Mouse (Mus musculus): ENCODE measurements around the gene Zfp622. TPM values are rescaled to one million over a fixed set of nuclear protein-coding genes. Genes with fewer than 3 reads are reported as not detected.

Gene Zfp622
- polyA plus RNA-seq, 1 experiment from 2014 or later, result 38.8 TPM

- Histone ChIP-seq H3K4me3 (no peak overlapping the region), H3K9ac (no peak overlapping the region), H3K27me3 (no peaks in the 10 kb centered on the region), H3K27ac (replicated peaks) (no peak overlapping the region), H3K4me2 (no peak overlapping the region), H3K9me3 (no peaks in the 10 kb centered on the region), H3K4me1 (replicated peaks) (no peaks in the 10 kb centered on the region), H3K36me3 (no peaks in the 10 kb centered on the region)
- ATAC-seq (ENCODE audit: low FRiP score, low read depth), result no peak
- WGBS, result 93% methylated on average over 2 of the region's 2 CpGs
Measured at GRCm38 (mm10) chr15:26041196-26041947, 57.2 kb downstream of the Zfp622 start.

Small RNA genes within 50 kb of the gene (microRNA-seq; reads per million reads assigned to microRNA genes)
- not detected for gene Mir7212

Other genes starting within 250 kb of the Zfp622 start
- 13.4 and 14.8 TPM in 2 replicates for gene Retreg1, start 141.2 kb upstream of the Zfp622 start, polyA plus RNA-seq (2015; fragmentation: Nextera tagmentation; extraction: Ambion mirVana)